Mouse (Mus musculus): ENCODE data around the gene Anxa8.

The Anxa8 gene

DNA sequence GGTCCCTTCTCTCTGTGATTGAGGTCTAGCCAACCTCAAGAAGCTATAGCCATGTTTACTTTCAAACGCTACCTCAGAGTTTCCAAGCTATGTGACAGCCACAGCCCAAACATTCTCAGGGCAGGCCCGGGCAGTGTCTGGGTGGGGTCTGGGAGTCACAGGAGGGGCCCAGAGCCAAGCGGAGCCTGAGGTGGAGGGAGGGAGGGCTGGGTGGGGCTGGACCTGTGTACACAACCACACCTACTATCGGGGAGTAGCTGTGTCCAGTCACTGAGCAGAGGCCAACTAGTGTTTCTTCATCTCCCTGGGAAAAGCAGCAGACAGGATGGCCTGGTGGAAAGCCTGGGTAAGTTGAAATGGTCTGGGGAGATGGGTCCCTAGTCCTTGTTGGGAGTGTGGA, at the start of gene Anxa8:
Anxa8 (plus strand) TSS at position 251 of the 400 bp plus-strand sequence.
- no peak for DNase-seq (ENCODE audit: low spot score)

DNA sequence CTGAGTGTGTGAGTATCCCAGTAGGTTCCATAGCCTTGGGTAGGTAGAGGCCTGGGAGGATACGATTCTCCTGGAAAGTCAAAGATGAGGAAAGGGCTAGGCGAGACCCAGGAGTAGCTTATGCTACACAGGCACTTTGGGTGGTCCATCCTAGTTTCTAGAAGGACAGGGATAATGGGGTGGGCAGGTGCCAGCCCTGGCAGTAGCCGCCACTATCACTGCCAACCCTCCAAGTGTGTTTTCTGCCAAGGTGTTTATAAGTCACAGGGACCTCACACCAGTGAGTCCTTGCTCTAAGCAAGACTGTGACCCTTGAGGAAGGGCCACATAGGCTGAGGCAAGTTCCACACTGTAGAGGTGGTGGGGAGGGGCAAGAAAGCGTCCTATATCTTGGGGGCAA, 44.5 kb upstream of the Anxa8 start:
- no peak for DNase-seq (ENCODE audit: low spot score)

DNA sequence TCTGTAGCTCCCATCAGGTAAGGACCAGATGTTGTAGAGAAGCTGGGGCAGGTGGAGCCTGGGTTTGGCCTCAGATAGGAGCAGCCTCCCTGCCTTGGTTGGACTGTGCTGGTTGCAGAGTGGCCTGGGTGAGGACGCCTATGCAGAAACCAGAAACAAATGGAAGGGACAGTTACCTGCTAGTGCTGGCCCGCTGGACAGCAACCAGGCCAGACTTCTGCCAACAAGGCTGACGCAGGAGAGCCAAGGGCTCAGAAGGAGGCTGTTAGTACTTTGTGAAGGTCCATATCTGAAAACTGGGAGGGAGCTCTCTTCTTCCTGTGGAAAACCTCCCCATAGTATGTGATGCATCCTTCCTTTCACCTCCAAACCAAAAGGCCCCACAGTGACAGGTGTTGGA, 42.4 kb upstream of the Anxa8 start:
- DNase-seq (ENCODE audit: low spot score), result no peak

- DNase-seq (ENCODE audit: low spot score), result no peak
Observed at GRCm38 (mm10) chr14:34050101-34050779, 35.5 kb upstream of the Anxa8 start.

- no peak for DNase-seq (ENCODE audit: low spot score)
Observed at GRCm38 (mm10) chr14:34052516-34052915, 33.3 kb upstream of the Anxa8 start, which contains the start of gene Antxrl. TSS of gene Antxrl (plus strand) at chr14:34052707.

- DNase-seq (ENCODE audit: low spot score), result no peak
Observed at GRCm38 (mm10) chr14:34071665-34072064, 14.1 kb upstream of the Anxa8 start.

DNA sequence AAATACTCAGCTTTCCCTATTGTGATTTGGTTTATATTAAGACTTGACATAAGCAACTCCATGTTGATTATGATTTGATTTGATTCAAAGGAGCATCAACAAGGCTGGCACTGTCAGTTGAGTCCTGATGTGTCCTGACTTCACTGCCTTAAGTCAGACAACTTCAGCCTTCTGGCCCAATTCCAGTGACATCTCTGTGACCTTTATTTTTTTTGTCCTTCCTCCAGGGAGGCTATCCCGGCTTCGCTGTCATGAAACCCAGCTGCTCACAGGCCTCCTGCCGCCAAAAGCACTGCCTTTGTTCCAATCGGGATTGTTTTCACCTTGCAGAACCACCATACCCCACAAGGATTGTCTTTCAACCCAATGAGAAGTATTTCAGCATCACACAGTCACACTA, 10.4 kb upstream of the Anxa8 start:
- no peak for DNase-seq (ENCODE audit: low spot score)

- DNase-seq (ENCODE audit: low spot score), result no peak
Observed at GRCm38 (mm10) chr14:34077222-34077621, 8.6 kb upstream of the Anxa8 start.

DNA sequence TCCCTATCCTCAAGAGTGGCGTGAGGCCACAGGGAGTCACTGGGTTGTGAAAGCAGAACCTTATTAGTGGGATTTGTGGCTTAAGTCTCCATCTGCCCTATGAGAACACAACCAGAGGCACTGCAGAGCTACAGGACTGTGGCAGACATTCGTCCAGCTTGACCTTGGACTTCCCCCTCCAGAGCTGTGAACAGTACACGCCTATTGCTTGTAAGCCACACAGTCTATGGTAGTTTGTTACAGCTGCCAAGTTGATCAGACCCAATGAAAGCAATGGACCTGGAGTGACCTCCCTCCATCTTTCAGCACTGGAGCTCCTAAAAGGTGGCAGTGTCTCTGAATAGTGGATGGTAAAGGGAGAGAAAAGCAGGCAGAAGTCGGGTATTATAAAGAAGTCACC, 7.5 kb upstream of the Anxa8 start:
- no peak for DNase-seq (ENCODE audit: low spot score)

- DNase-seq (ENCODE audit: low spot score), result peak; percentile 61
Observed at GRCm38 (mm10) chr14:34080321-34080997, 5.3 kb upstream of the Anxa8 start.

- no peak for DNase-seq (ENCODE audit: low spot score)
Observed at GRCm38 (mm10) chr14:34086806-34087205, 1.0 kb downstream of the Anxa8 start.

GRCm38 (mm10) chr14:34087856-34088398, 2.1 kb downstream of the Anxa8 start:
- DNase-seq (ENCODE audit: low spot score), result no peak

GRCm38 (mm10) chr14:34089796-34090195, 4.0 kb downstream of the Anxa8 start:
- no peak for DNase-seq (ENCODE audit: low spot score)

- no peak for DNase-seq (ENCODE audit: low spot score)
Observed at GRCm38 (mm10) chr14:34091475-34091874, 5.7 kb downstream of the Anxa8 start.

DNA sequence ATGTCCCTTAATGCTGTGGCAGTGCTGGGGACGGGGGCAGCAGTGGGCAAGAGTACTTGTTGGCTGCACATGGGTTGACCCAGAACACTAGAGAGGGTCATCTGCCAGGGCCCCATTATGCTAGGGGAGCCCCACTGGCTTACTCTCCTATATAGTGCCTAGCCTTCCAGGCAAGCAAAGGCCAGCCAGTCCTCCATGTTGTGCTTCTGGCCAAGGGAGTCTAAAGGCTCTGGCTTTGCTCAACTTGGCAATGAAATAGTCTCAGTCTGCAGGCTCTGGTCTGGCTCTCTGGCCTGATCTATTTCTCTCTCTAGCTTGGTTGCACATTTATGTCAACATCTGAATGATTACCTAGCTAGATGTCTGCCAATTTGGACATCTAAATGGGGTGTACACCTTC, 7.1 kb downstream of the Anxa8 start:
- no peak for DNase-seq (ENCODE audit: low spot score)

DNA sequence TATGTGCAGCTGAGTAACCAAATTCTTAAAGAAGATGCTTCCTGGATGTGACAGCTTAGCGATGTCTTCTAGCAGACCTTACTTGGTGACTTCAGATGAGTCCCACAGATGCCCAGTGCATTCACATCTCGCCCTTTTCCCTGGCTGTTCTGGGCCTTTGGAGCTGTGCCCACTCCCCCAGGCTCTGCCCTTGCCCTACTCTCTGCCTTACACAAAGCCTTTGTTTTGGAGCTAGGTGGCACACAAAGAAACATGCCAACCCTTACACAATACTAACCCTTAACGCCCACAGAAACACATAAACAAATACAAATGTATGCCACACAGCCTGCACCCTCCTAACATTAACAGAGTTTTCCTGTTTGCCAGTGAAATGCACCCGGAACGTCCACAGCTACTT, 10.4 kb downstream of the Anxa8 start:
- no peak for DNase-seq (ENCODE audit: low spot score)

DNA sequence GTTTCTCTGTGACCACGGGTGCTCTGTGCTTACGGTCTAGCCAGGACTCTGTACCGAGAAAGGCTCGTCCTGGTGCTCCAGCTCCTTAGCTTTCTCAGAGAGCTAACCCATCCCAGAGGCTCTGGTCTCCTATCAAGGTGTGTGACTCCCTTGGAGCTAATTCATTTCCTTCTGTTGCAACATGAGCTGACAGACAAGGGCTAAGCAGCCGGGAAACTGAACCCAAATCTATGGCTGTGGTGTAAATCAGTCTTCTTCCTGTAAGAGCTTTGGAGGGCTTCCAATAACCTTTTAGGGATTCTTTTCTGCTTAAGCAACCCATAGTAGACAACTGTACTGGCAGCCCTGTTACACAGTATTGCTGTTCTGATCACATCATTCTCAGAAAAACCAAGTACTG, 16.8 kb downstream of the Anxa8 start, which contains the start of gene A630023A22Rik:
A630023A22Rik (minus strand) TSS at position 154 of the 400 bp plus-strand sequence.
- no peak for DNase-seq (ENCODE audit: low spot score)

GRCm38 (mm10) chr14:34103855-34104254, 18.1 kb downstream of the Anxa8 start:
- no peak for DNase-seq (ENCODE audit: low spot score)

DNA sequence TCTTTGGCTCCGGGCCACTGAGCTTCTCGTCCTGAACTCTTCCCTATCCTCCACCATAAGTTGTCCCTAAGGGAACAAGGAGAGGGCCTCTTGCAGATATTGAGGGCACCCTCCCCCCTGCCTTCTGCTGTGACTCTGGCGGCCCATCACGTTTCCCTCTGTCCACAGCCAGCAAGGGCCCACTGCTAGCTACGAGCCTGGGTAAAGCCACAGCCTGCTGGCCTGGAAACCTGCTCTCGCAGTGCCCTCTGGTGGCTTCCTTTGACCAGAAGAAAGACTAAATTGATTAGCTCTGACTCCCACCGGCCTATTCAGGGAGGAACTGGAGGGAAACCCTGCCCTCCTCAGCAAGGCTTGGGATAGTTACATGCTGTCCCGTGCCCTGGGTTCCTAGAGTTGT, 19.1 kb downstream of the Anxa8 start:
- DNase-seq (ENCODE audit: low spot score), result peak; percentile 61

- DNase-seq (ENCODE audit: low spot score), result peak; percentile 43
Observed at GRCm38 (mm10) chr14:34106389-34107062, 20.7 kb downstream of the Anxa8 start.

- no peak for DNase-seq (ENCODE audit: low spot score)
Observed at GRCm38 (mm10) chr14:34107594-34107993, 21.8 kb downstream of the Anxa8 start.

DNA sequence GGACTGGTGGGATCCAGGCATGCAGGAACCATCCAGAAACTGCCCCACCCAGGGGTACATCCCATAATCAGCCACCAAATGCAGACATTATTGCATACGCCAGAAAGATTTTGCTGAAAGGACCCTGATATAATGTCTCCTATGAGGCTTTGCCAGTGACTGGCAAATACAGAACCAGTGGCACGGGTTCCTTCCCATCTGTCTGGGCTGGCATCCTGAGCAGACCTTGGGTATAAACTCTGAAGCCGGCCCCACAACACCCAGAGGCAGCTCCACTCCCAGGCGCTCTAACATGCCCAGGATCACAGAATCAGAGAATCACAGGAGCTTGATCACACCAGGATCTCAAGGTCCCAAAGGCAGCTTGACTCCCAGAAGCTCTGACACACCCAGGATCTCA, 28.5 kb downstream of the Anxa8 start:
- no peak for DNase-seq (ENCODE audit: low spot score)

Measured in ovary, postnatal 14 days (tissue).